Mouse (Mus musculus) spleen, adult 2 months (tissue): ENCODE results near the gene Ubiad1. TPM values are rescaled to one million over a fixed set of nuclear protein-coding genes. Genes with fewer than 3 reads are reported as not detected.

Source experiments
- DNase-seq, 2 experiments: peaks; one replicate each; pipeline versions ENCODE4 v3.0.0 to v3.0.0-alpha.2; 2012 to 2021; ENCODE audit warnings: low spot score in 2 of 2, low read depth in 1 of 2
- H3K27ac ChIP-seq: fragments of 200-500 bp; 2 replicates; pipeline ENCODE4 v1.5.1; 2012; ENCODE audit warnings: low read length, inconsistent platforms; ENCODE audit not compliant: insufficient read depth
- H3K27me3 ChIP-seq: fragments of 200-500 bp; 2 replicates; pipeline ENCODE4 v1.6.1; 2012; ENCODE audit warnings: mild to moderate bottlenecking, moderate library complexity, low read length, inconsistent platforms; ENCODE audit not compliant: control insufficient read depth, insufficient read depth
- H3K36me3 ChIP-seq: fragments of 200-500 bp; 2 replicates; pipeline ENCODE4 v1.6.1; 2012; ENCODE audit warnings: mild to moderate bottlenecking, low read length, inconsistent platforms; ENCODE audit not compliant: control insufficient read depth, insufficient read depth
- H3K4me1 ChIP-seq: fragments of 200-500 bp; 2 replicates; pipeline ENCODE4 v1.6.1; 2011; ENCODE audit warnings: inconsistent platforms; ENCODE audit not compliant: control insufficient read depth, insufficient read depth, insufficient read length
- H3K4me3 ChIP-seq: fragments of 200-500 bp; 2 replicates; pipeline ENCODE4 v1.5.1; 2011; ENCODE audit warnings: mild to moderate bottlenecking, inconsistent platforms; ENCODE audit not compliant: insufficient read depth, insufficient read length; ENCODE audit errors: extremely low read depth
- CTCF ChIP-seq: fragments of 200-500 bp; IDR thresholded peaks from 2 replicates; pipeline ENCODE4 v1.5.1; 2011; ENCODE audit warnings: mild to moderate bottlenecking, inconsistent platforms; ENCODE audit not compliant: insufficient read depth, insufficient read length, insufficient replicate concordance; ENCODE audit errors: extremely low read depth
- POLR2A ChIP-seq: fragments of 200-500 bp; IDR thresholded peaks from 2 replicates; pipeline ENCODE4 v1.6.1; 2011; ENCODE audit warnings: low read depth, low read length, inconsistent platforms
- WGBS: fragments of 180-500 bp; shearing (Covaris S2); methylation state at CpG from one replicate; pipeline ENCODE4 v1.1.7; 2018; 5-methylcytosine and 5-hydroxymethylcytosine counted together
- polyA plus RNA-seq: library from polyadenylated mRNA; depleted of rRNA; stranded (reverse); fragments of >200 nt; gene quantifications from 2 replicates; pipeline ENCODE4 v1.2.3, GENCODE M21; 2012

Ubiad1 gene
- polyA plus RNA-seq, 1 experiment, result 13.2 TPM

- WGBS, result 87% methylated on average over 4 of the region's 4 CpGs
- no peaks in the 10 kb centered on the region for H3K27me3 ChIP-seq
- DNase-seq, result no peak
- H3K27ac ChIP-seq, result no peak overlapping the region
- H3K4me3 ChIP-seq, result no peak overlapping the region
- TF ChIP-seq CTCF (no peak), POLR2A (no peak)
- H3K36me3 ChIP-seq, result peaks cover 3% of the 10 kb centered on the region; the same call in 1 of the 2 replicates
- no peaks in the 10 kb centered on the region for H3K4me1 ChIP-seq
Observed at GRCm38 (mm10) chr4:148434554-148434953, 10.0 kb downstream of the Ubiad1 start.

GRCm38 (mm10) chr4:148433813-148434212 is 10.8 kb downstream of the Ubiad1 start:
- no peaks in the 10 kb centered on the region for H3K4me1 ChIP-seq
- DNase-seq, result no peak
- WGBS, result 96% methylated on average over 5 of the region's 5 CpGs
- no peak overlapping the region for H3K27ac ChIP-seq
- H3K4me3 ChIP-seq, result no peak overlapping the region
- H3K27me3 ChIP-seq, result no peaks in the 10 kb centered on the region
- TF ChIP-seq POLR2A (no peak), CTCF (no peak)
- peaks cover 3% of the 10 kb centered on the region; the same call in 1 of the 2 replicates for H3K36me3 ChIP-seq

- no peak overlapping the region for H3K4me3 ChIP-seq
- WGBS, result 92% methylated on average over 18 of the region's 18 CpGs
- peaks cover 3% of the 10 kb centered on the region; the same call in 1 of the 2 replicates for H3K36me3 ChIP-seq
- H3K27me3 ChIP-seq, result no peaks in the 10 kb centered on the region
- DNase-seq, result no peak
- no peak overlapping the region for H3K27ac ChIP-seq
- no peak for TF ChIP-seq POLR2A
- TF ChIP-seq CTCF, result no peak
- H3K4me1 ChIP-seq, result no peaks in the 10 kb centered on the region
Observed at GRCm38 (mm10) chr4:148433336-148433735, 11.2 kb downstream of the Ubiad1 start.

GRCm38 (mm10) chr4:148432488-148432887 is 12.1 kb downstream of the Ubiad1 start:
- no peaks in the 10 kb centered on the region for H3K4me1 ChIP-seq
- TF ChIP-seq CTCF, result no peak
- TF ChIP-seq POLR2A, result no peak

GRCm38 (mm10) chr4:148430880-148431519 is 13.6 kb downstream of the Ubiad1 start:
- Histone ChIP-seq H3K36me3 (no peaks in the 10 kb centered on the region), H3K27ac (no peak overlapping the region), H3K4me1 (no peaks in the 10 kb centered on the region), H3K4me3 (no peak overlapping the region), H3K27me3 (no peaks in the 10 kb centered on the region)
- no peak for TF ChIP-seq CTCF
- TF ChIP-seq POLR2A, result no peak
- no peak for DNase-seq
- 70% methylated on average over 11 of the region's 11 CpGs for WGBS

More at GRCm38 (mm10) chr4:148432488-148432887, 12.1 kb downstream of the Ubiad1 start:
- Histone ChIP-seq H3K36me3 (peaks cover 3% of the 10 kb centered on the region; the same call in 1 of the 2 replicates), H3K27me3 (no peaks in the 10 kb centered on the region), H3K27ac (no peak overlapping the region), H3K4me3 (no peak overlapping the region)
- WGBS, result 41% methylated on average over 4 of the region's 4 CpGs
- no peak for DNase-seq

- DNase-seq, result peak; percentile 9 to 46
- Histone ChIP-seq H3K27me3 (no peaks in the 10 kb centered on the region), H3K36me3 (no peaks in the 10 kb centered on the region), H3K27ac (no peak overlapping the region), H3K4me1 (no peaks in the 10 kb centered on the region), H3K4me3 (no peak overlapping the region)
- WGBS, result 32% methylated on average over 6 of the region's 6 CpGs
- peak; percentile 76; the same call in 1 of the 2 replicates for TF ChIP-seq CTCF
- no peak for TF ChIP-seq POLR2A
Observed at GRCm38 (mm10) chr4:148429686-148430085, 14.9 kb downstream of the Ubiad1 start.

GRCm38 (mm10) chr4:148429121-148429520 is 15.4 kb downstream of the Ubiad1 start:
- no peaks in the 10 kb centered on the region for H3K27me3 ChIP-seq
- H3K4me3 ChIP-seq, result no peak overlapping the region
- no peaks in the 10 kb centered on the region for H3K4me1 ChIP-seq
- DNase-seq, result no peak
- TF ChIP-seq POLR2A, result no peak
- no peak for TF ChIP-seq CTCF
- H3K36me3 ChIP-seq, result no peaks in the 10 kb centered on the region
- no peak overlapping the region for H3K27ac ChIP-seq
- 92% methylated on average over 11 of the region's 11 CpGs for WGBS

- no peaks in the 10 kb centered on the region for H3K36me3 ChIP-seq
- H3K4me1 ChIP-seq, result no peaks in the 10 kb centered on the region
- no peaks in the 10 kb centered on the region for H3K27me3 ChIP-seq
- 73% methylated on average over 5 of the region's 5 CpGs for WGBS
- H3K4me3 ChIP-seq, result no peak overlapping the region
- no peak for DNase-seq
- no peak overlapping the region for H3K27ac ChIP-seq
- TF ChIP-seq POLR2A, result no peak
- no peak for TF ChIP-seq CTCF
Observed at GRCm38 (mm10) chr4:148428544-148428943, 16.0 kb downstream of the Ubiad1 start.
